Mouse (Mus musculus): Measurements from ENCODE around the gene Klrb1b. TPM values are rescaled to one million over a fixed set of nuclear protein-coding genes. Genes with fewer than 3 reads are reported as not detected.
A peak's percentile ranks its signal among the peaks of the same experiment; 100 is the strongest.

The Klrb1b gene
- total and polyA plus RNA-seq, 2 experiments from 2014 or later: not detected

DNA sequence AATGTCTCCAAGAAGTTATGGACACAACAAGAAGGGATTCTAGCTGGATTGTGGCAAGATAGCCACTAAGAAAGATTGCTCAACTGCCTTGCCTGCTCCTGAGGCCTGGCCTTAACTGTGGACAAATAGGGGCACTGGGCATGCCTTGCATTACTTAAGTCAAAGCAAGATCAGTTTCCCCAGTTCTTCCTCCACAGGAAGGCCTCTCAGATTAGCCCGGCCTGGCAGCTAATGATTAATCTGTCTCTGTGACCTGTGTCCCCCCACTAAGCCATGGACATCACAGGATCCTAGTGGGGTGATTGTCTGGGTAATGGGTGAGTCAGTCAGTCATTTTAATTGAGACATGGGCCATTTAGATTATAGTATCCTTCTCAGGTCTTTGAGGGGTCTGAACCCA lies 29.3 kb upstream of the Klrb1b start:
- Histone ChIP-seq H3K9me3 (replicated peaks; ENCODE audit: control insufficient read depth, low read length) (no peaks in the 10 kb centered on the region), H3K4me2 (ENCODE audit: low read depth, low read length) (no peak overlapping the region), H3K27me3 (ENCODE audit: control insufficient read depth, insufficient read depth, low read length) (no peaks in the 10 kb centered on the region), H3K4me3 (ENCODE audit: low read depth, low read length) (no peak overlapping the region), H3K36me3 (replicated peaks; ENCODE audit: control insufficient read depth, insufficient read depth, low read length) (no peaks in the 10 kb centered on the region), H3K4me1 (ENCODE audit: control insufficient read depth, insufficient read depth) (peaks cover 8% of the 10 kb centered on the region; the same call in 1 of the 2 replicates), H3K27ac (ENCODE audit: low read depth) (no peak overlapping the region), H3K9ac (replicated peaks; ENCODE audit: low read depth, low read length) (no peak overlapping the region)
- no peak for DNase-seq (ENCODE audit: low spot score)
- ATAC-seq (ENCODE audit: insufficient read depth, low read depth): no peak
- no peak for TF ChIP-seq CTCF (IDR thresholded peaks at IDR 0.05; ENCODE audit: low read depth)
- TF ChIP-seq EP300 (IDR thresholded peaks at IDR 0.05; ENCODE audit: low read depth): no peak
- WGBS: 71% methylated on average over 1 of the region's 1 CpGs

DNA sequence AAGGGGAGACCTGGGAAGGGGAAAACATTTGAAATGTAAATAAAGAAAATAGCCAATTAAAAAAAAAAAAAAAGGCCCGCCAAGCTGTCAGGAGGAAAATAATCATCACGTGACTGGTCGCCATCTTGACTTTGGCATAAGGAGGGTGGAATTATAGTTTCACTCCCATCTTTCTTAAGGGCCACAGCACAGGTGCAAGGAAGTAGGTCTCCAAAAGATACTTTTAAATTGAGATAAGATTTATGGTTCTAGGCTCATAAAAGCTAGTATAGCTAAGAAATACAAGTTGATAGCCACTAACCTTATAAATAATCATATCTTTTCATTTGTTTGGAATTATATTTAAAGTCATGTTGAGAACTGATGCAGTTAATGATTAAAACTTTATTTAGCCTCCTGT lies 28.8 kb upstream of the Klrb1b start:
- Histone ChIP-seq H3K27ac (ENCODE audit: low read depth) (no peak overlapping the region), H3K4me2 (ENCODE audit: low read depth, low read length) (no peak overlapping the region), H3K4me3 (ENCODE audit: low read depth, low read length) (no peak overlapping the region), H3K27me3 (ENCODE audit: control insufficient read depth, insufficient read depth, low read length) (no peaks in the 10 kb centered on the region), H3K9me3 (replicated peaks; ENCODE audit: control insufficient read depth, low read length) (no peaks in the 10 kb centered on the region), H3K36me3 (replicated peaks; ENCODE audit: control insufficient read depth, insufficient read depth, low read length) (no peaks in the 10 kb centered on the region), H3K9ac (replicated peaks; ENCODE audit: low read depth, low read length) (no peak overlapping the region), H3K4me1 (ENCODE audit: control insufficient read depth, insufficient read depth) (peaks cover 8% of the 10 kb centered on the region; the same call in 1 of the 2 replicates)
- no peak for TF ChIP-seq CTCF (IDR thresholded peaks at IDR 0.05; ENCODE audit: low read depth)
- no peak for TF ChIP-seq EP300 (IDR thresholded peaks at IDR 0.05; ENCODE audit: low read depth)
- DNase-seq (ENCODE audit: low spot score): no peak
- no peak for ATAC-seq (ENCODE audit: insufficient read depth, low read depth)
- 96% methylated on average over 3 of the region's 3 CpGs for WGBS

DNA sequence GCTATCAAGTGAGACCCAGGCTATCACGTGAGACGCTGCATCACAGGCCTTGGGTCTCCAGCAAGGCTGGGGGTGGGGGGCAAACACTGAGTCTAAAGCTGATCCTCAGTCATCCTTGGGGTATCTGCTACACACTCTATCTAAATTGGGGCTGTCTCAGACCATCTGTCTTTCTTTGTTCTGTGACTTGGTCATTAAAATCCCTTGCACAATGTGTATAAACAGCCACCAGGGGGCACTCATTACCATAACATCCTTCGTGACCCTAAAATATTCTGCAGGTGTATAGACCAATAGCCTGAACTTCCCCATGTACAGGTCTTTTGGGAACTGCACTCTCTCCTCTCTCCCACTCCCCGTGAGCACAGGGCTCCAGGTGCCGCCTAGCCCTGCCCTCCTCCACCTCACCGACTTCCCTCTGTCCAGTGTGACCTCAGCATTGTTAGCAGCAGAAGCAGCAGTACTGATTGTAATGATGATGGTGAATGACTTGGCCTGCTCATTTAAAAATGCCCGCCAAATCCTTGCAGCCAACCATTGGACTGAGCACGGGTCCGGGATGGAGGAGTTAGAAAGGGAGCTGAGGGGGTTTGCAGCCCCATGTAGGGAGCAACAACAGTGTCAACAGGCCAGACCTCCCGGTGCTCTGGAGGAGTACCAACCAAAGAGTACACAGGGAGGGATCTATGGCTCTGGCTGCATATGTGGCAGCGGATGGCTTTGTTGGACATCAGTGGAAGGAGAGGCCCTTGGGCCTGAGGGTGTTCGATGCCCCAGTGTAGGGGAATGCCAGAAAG lies 28.1 kb upstream of the Klrb1b start:
- TF ChIP-seq EP300 (IDR thresholded peaks at IDR 0.05; ENCODE audit: low read depth) (no peak), CTCF (IDR thresholded peaks at IDR 0.05; ENCODE audit: low read depth) (peak; percentile 81)
- Histone ChIP-seq H3K9ac (replicated peaks; ENCODE audit: low read depth, low read length) (no peak overlapping the region), H3K36me3 (replicated peaks; ENCODE audit: control insufficient read depth, insufficient read depth, low read length) (no peaks in the 10 kb centered on the region), H3K4me1 (ENCODE audit: control insufficient read depth, insufficient read depth) (peaks cover 8% of the 10 kb centered on the region; the same call in 1 of the 2 replicates), H3K27ac (ENCODE audit: low read depth) (no peak overlapping the region), H3K4me3 (ENCODE audit: low read depth, low read length) (no peak overlapping the region), H3K4me2 (ENCODE audit: low read depth, low read length) (no peak overlapping the region), H3K9me3 (replicated peaks; ENCODE audit: control insufficient read depth, low read length) (no peaks in the 10 kb centered on the region), H3K27me3 (ENCODE audit: control insufficient read depth, insufficient read depth, low read length) (no peaks in the 10 kb centered on the region)
- WGBS: 49% methylated on average over 12 of the region's 12 CpGs
- ATAC-seq (ENCODE audit: insufficient read depth, low read depth) (peak; percentile 30; the same call in 1 of the 2 replicates), DNase-seq (ENCODE audit: low spot score) (peak; percentile 39)

DNA sequence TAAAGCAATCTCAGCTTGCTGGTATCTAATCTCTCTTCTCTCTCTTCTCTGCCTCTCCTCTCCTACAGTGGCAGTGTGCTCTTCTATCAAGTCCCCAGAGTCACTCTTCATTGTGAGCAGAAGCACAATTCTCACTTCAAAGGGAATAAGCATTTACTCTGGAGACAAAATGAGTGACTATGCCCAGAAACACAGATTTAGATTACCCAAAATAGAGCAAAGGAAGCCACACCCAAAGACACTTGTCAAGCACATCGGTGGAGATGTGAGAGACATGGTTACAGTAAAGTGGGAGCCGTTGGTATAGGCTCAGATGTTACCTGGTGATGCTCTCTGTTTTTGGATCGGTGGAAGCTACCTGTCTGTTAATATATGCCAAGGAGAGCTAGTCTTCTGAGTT lies 26.6 kb upstream of the Klrb1b start:
- no peak overlapping the region for H3K4me3 ChIP-seq (ENCODE audit: low read depth, low read length)
- H3K9ac ChIP-seq (replicated peaks; ENCODE audit: low read depth, low read length): no peak overlapping the region
- TF ChIP-seq EP300 (IDR thresholded peaks at IDR 0.05; ENCODE audit: low read depth): no peak
- TF ChIP-seq CTCF (IDR thresholded peaks at IDR 0.05; ENCODE audit: low read depth): no peak
- no peaks in the 10 kb centered on the region for H3K36me3 ChIP-seq (replicated peaks; ENCODE audit: control insufficient read depth, insufficient read depth, low read length)
- H3K9me3 ChIP-seq (replicated peaks; ENCODE audit: control insufficient read depth, low read length): no peaks in the 10 kb centered on the region
- H3K27ac ChIP-seq (ENCODE audit: low read depth): no peak overlapping the region
- no peak for ATAC-seq (ENCODE audit: insufficient read depth, low read depth)
- no peak for DNase-seq (ENCODE audit: low spot score)
- H3K4me1 ChIP-seq (ENCODE audit: control insufficient read depth, insufficient read depth): peaks cover 8% of the 10 kb centered on the region; the same call in 1 of the 2 replicates
- no peaks in the 10 kb centered on the region for H3K27me3 ChIP-seq (ENCODE audit: control insufficient read depth, insufficient read depth, low read length)
- WGBS: 55% methylated on average over 3 of the region's 3 CpGs
- H3K4me2 ChIP-seq (ENCODE audit: low read depth, low read length): no peak overlapping the region

DNA sequence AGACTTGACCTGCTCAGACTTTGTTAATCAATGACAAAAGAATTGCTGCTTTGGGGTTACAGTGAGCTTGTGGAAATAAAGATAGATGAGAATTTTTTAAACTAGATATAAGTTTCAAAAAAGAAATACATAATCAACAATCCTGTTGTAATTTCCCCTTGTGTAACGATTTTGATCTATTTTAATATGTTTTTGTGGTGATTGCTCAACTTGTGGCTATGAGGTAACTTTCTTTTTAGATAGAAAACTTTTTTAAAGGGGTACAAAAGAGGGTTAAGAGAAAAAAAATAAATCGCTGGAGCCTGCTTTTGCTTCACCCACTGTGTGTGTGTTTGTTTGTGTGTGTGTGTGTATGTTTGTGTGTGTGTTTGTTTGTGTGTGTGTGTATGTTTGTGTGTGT lies 25.0 kb upstream of the Klrb1b start:
- Histone ChIP-seq H3K9me3 (replicated peaks; ENCODE audit: control insufficient read depth, low read length) (no peaks in the 10 kb centered on the region), H3K27ac (ENCODE audit: low read depth) (no peak overlapping the region), H3K36me3 (replicated peaks; ENCODE audit: control insufficient read depth, insufficient read depth, low read length) (no peaks in the 10 kb centered on the region), H3K4me3 (ENCODE audit: low read depth, low read length) (no peak overlapping the region), H3K27me3 (ENCODE audit: control insufficient read depth, insufficient read depth, low read length) (no peaks in the 10 kb centered on the region), H3K9ac (replicated peaks; ENCODE audit: low read depth, low read length) (no peak overlapping the region), H3K4me1 (ENCODE audit: control insufficient read depth, insufficient read depth) (peaks cover 7% of the 10 kb centered on the region; the same call in 1 of the 2 replicates), H3K4me2 (ENCODE audit: low read depth, low read length) (no peak overlapping the region)
- 70% methylated on average over 2 of the region's 2 CpGs for whole genome bisulfite sequencing
- ATAC-seq (ENCODE audit: insufficient read depth, low read depth) (no peak), DNase-seq (ENCODE audit: low spot score) (no peak)
- TF ChIP-seq EP300 (IDR thresholded peaks at IDR 0.05; ENCODE audit: low read depth): no peak
- TF ChIP-seq CTCF (IDR thresholded peaks at IDR 0.05; ENCODE audit: low read depth): no peak
